Mouse (Mus musculus) erythroblast, adult 5-6 weeks (primary cell): ENCODE data around the gene Polr3b. TPM values are rescaled to one million over a fixed set of nuclear protein-coding genes. Genes with fewer than 3 reads are reported as not detected.

Experiments
- ATAC-seq: replicated peaks from 2 replicates; pipeline ENCODE4 v1.8.0; 2016; ENCODE audit warnings: moderate number of reproducible peaks, mild to moderate bottlenecking, moderate TSS enrichment, inconsistent platforms; ENCODE audit not compliant: poor library complexity, low FRiP score, severe bottlenecking
- total RNA-seq, 2 experiments: library from RNA; stranded (forward) in 1 of 2; stranded (reverse) in 1 of 2; fragments of 150-400 nt in 1 of 2; fragments of 200-764, 138-1000 nt in 1 of 2; gene quantifications; 2 replicates each; pipeline versions ENCODE4 v1.2.3 to v1.2.4; 2015 to 2017; ENCODE audit warnings: low replicate concordance in 2 of 2

Gene Polr3b
- total RNA-seq, 2 experiments from 2014 or later = 50.5 to 81.8 TPM

DNA sequence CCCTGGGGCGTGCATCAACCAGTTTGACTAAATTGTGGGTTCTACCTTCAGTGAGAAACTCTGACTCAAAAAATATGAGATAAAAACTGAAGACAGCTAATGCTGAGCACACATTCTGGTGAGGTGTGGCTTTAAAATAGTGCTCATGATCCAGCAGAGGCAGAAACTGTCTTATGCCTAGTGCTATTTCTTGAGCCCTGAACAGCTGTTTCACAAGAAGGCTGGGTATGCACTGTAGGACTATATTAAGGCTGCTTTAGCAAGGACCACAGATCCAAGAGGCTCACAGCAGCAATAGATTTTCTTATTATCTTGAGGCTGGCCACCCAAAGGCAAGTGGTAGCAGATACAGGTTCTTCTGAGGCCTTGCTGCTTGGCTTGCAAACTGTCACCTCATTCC, 80.0 kb downstream of the Polr3b start:
- ATAC-seq = no peak

DNA sequence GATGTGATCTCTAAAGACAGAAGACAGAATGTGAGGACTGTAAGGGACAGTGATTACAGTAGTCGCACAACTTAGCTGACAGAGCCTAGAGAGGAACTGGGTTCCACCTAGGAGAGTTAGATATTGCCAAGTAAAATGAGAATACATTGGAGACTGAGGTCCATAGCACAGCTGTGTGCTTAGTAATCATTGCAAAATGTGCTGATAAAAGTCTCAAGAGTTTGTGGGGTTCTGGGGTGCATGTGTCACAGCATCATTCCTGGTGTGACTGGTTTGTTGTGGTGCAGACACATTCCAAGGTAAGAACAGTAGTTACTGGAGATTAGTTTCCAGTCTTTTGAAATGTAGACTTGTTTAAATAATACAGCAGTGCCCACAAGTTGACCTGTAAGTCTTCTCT, 82.5 kb downstream of the Polr3b start:
- no peak for ATAC-seq

DNA sequence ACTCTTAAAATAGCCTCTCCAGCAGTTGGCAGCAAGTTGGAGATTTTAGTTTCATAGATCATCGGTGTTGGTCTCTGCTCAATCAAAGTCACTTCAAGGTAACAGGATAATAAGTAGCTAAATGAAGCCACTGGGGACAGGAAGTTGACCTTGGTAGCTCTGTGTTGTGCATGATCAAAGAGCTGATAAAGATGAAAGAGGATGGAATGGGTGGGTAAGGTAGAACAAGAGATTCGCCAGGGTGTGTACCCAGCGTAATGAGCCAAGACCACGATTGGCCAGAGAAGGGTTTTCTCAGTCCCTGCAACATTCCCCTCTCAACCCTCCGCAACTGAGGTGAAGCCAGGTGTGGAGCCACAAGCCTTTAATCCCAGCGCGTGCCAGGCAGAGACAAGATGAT, 83.1 kb downstream of the Polr3b start:
- no peak for ATAC-seq

DNA sequence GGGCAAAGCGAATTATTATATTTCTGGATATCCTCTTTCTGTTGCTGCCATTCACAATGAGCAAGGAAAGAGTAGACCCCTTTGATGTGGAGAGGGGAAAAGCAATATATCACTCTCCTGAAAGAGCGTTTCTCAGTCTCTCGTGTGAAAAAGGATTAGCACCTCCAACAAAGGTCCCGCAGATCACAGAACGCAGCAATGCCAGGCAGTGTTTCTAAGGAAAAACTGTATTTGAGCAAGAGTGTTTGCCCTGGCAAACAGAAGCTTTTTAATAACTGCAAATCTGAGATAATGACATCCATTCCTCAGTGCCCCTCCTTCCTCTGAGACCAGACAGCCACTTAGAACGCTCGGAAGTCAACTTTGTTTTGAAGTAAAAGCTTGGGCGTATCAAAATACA, 84.5 kb downstream of the Polr3b start:
- no peak for ATAC-seq

DNA sequence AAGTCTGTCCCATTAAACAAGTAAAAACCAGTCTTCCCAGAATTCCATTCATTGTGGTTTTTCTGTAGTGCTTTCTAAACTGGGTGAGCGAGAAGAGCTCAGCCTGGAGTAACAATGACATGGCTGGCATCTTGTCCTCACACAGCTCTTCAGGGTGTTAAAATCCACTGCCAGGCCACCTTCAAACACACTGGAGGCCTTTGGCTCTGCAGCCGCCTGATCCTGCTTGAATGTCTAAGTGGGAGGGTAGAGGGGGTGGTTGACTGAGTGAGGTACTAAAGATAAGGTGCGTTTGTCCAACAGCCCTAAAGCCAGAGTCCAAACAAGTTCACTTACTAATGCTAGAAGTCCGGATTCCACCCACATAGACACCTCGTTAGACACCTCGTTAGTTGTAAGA, 85.1 kb downstream of the Polr3b start:
- no peak for ATAC-seq

DNA sequence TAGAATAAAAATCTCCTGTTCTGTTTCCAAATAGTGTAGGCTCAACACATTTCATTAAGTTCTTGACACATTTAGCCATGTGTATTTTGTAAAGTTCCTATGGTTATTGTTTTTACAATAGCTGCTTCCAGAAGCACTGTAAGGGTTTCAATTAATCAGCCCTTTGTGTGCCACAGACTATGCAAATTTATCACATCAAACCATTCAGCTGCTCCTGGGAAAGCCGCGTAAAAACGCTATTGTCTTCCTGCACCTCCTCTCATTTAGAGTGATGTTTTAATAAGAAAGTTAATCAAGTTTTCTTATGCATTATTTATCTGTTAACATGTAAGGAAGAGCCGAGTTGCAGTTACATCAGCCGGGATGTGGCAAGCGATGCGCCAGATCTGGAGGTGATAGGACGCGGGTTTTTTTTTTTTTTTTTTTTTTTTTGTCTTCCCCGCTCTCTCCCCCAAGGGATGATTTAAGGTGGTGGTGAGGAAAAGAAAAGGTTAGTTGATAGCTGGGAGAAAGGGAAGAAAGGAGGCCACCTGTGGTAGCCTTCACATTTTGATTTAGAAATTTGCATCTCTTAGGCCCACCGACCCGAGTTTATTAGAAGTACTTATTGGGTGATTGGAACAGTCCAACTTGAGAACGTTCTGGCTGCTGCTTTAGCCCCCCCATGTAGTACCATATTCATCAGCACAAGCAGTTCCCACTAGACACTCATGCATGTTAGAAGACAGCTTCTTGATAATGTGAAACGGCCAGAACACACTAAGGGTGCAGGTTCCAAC, 85.8 kb downstream of the Polr3b start:
- ATAC-seq = no peak

DNA sequence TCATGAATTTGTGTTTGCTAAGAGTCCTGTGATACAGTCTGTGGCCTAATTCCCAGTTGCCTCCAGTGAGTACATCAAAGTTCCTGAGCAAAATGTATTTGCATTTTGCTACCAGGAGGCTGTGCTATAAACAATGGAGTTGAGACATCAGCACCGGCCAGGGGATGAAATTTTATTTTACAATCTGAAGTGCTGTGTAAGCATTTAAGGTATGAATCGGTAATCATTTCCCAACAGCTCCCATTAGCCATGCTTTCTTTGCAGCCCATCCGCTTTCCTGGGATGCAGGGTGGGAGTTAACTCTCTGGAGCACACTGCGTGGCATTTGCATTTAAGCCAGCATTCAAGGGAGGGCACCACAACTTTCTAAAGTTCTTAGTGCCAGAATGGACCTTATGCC, 88.1 kb downstream of the Polr3b start:
- ATAC-seq = no peak

DNA sequence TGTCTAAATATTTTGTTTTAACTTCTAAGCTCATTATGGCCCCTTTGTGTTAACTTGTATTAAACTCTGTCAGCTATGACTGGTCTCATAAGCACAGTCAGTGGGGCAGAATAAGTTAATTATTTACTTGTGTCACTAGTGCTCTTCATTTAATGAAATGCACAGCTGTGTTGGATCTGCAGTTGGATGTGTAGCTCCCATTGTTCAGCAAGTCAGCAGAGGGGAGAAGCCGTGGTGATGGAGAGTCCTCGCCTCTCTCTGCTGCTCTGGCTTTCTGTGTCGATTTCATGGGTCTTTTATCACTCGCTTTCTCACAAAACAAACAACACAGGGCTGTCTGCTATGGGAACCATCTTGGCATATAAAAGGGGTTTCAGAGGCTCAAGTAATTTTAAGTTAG, 88.7 kb downstream of the Polr3b start:
- no peak for ATAC-seq

DNA sequence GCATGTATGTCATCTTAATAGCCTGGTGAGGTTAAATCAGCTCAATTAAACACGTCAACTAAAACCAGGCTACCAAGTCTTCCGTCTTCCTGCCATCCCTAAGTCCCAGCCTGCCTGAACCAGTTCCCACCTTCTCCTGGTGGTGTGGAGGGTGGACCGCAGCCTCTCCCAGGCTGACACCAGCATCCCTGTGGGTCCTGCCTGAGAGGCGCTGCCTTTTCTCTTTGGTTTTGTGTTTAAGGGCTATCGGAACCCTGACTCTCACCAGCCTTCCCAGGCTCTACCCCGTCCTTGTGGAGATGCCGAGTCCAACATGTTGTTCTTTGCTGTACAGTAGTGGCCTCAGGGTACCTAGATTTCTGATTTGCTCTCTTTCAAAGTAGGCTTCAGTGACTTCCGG, 89.4 kb downstream of the Polr3b start:
- no peak for ATAC-seq

DNA sequence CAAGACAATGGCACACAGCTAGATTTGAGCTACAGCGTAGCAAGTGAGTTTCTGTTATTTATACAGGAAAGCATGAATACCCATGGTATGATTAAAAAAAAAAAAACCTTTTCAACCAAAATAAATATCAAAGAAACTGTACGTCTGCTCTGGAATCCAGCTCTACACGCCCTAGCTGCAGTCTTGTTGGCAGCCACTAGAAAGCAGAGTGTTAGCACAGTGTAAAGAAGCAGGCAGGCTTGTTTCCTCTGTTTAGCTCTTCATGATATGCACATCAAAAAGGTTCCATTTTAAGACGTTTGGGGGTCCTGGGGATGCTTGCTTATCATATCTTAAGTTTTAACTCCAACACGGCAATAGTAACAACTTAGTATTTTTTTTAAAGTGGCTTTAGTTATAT, 89.8 kb downstream of the Polr3b start:
- ATAC-seq = no peak

DNA sequence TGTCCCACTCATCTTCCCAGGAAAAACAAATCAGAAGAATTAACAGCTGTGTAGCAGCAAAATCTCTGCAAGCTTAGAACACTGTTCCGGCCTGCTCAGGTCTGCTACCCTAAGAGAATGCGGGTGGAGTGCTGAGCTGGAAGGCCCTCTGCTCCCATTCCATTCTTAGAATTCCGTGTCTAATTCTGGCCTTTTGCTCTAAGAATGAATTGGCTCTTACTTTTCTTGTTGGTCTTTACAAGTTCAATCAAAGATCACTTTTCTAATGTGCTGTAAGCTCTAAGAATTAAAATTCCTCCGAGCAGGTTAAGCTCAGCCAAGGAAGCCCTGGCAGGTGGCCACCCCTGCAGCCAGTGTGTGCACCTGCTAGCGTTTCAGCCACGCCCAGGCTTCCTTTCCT, 90.4 kb downstream of the Polr3b start:
- no peak for ATAC-seq

DNA sequence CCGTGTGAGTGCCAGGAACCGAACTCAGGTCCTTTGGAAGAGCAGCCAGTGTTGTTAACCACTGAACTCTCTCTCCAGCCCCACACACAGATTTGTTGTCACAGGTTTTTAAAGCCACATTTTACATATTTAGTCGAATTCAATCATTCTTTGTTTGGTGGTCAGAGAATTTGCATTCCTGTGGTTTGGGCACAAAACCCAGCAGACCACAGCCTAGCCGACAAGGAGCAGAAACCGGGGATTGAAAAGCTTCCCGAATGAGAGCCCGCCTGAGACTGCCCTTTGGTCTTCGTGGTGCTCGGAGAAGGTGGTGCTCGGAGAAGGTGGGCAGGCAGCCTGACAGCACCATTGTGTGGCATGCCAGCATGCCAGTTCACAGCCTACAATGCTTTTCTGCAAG, 91.0 kb downstream of the Polr3b start:
- ATAC-seq = no peak

DNA sequence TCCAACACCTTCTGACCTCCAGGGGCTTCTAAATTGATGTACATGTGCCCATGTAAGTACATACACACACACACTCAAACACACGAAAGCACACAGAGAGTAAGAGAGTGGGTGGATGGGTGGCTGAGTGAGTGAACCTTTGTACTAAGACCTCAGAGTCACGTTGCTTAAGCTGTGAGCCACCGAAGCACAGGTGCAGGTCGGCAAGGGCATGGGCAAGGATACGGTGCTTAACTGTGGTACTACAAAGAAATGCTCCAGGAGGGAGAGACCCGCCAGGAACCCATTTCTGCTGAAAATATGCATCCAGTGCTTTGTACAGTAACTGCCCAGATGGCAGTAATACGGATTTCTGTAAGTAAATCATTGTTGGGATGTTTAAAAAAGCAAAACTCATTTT, 93.5 kb downstream of the Polr3b start:
- ATAC-seq = no peak

DNA sequence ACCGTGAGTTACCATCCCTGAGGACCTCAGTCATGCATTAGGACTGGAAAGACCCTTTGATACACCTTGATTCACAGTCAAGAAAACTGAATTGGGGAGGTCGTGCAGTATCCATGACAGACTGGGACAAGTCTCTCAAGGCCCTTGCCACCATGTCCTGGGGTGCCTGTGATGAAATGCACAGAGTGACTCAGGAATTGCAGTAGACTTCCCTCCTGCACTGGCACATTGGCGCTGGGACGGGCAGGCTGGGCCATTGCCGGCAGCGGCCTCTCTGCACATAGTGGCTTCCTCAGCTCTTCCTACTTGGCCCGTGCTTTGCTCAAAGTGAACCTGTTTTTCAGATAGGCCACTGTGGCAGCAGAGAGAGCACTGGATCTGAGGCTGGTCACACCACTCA, 94.5 kb downstream of the Polr3b start:
- ATAC-seq = no peak

DNA sequence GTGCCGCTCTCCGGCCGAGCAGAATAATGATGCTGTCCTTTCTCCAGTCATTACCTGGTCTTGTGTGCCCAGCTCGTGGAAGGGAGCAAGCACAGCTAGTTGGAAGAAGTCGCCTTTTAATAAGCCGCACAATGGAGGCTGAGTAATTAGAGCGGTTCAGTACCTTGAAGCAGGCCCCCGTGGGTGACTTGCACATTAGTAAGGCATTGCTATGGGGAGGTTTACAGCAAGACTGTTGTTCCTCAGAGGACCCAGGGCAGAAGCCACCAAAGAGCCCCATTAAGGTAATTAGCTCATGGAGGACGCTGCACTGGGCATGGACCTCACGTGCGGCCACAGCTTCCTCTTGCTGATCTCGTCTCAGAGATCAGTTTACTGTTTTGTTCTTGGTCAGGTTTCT, 100.6 kb downstream of the Polr3b start:
- ATAC-seq = no peak

DNA sequence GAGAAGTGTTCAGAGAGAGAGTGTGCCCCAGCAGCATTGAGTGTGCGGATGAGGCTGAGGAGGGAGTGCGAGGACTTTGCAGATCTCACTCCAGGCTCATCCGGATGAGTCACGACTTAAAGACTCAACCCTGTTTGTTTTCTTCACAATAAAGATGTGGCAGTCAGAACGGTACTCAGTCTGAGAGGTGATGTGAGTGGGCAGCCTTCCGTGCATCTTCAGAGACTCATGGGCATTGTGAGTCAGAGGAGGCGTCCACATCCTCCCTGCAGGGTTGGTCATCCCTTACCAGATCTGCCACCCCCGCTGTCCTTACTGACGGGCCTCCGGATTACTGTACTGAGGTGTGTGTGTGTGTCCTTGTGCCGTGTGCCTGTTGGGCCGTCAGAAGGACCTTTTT, 104.9 kb downstream of the Polr3b start:
- no peak for ATAC-seq

DNA sequence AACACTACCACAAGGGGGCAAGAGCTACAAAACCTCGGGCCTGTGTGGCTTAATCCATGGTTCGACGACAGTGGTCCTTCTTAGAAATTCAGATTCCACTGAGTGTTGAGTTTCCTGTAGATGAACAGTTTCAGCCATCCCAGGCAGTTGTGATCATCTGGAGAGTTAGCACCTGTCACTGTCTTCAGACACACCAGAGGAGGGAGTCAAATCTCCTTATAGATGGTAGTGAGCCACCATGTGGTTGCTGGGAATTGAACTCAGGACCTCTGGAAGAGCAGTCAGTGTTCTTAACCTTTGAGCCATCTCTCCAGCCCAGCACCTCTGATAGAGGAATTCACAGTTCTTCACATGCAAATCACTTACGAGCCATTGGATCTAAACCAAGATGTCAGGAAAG, 105.7 kb downstream of the Polr3b start:
- no peak for ATAC-seq

DNA sequence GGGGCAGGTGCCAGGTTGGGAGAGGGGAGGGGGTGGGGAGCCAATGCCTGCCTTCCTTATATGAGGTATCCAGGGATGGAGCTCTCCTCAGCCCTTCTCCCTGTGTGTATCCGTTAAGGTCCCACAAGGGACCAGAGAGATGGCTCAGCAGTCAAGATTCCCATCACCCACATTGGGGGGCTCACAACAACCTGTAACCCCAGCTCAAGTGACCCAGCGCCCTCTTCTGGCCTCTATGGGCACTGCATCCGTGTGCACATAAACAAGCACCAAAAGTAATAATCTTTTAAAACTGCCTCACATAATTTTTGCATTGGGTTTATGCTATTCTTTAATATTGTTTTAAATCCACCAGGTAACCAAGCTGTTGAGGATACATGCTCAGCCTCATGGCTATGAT, 108.0 kb downstream of the Polr3b start:
- ATAC-seq = 0 out of 2 replicates have a peak, but pooled peaks have one; percentile 48

DNA sequence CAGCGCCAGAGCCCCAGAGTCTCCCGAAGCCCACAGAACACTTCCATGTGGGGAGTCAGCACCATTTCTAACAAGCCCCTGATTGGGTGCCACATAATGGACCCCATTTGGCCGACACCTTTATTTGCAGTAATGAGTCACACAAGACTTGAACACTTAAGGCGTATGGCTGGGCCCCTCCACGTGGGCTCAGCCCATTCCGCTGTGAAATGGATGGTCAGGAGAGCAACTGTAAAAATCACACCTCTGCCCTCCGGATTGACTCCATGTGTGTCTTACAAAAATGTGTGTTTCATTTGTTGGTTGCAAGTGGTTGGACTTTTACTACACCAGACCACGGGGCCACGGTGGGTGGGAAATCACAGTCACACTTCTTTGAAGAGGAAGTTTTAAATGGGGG, 108.9 kb downstream of the Polr3b start:
- ATAC-seq = no peak

DNA sequence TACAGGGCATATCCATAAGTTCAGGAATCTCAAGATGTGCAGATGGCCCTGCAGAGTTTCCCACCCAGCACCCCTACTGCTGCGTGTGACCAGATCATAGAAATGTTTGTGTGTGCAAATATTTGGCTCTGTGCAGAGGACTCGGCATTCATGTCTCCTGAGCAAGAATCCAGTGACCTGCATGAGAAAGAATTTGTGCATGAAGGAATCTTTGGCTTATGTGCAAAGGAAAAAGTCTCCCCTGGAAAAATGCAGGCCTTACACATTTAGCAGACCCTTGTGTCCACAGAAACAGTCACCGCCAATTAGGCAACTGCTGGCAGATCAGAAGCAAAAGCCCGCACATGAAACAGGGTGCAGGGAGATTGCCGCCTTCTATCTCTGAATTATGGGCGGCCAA, 111.4 kb downstream of the Polr3b start:
- ATAC-seq = no peak

DNA sequence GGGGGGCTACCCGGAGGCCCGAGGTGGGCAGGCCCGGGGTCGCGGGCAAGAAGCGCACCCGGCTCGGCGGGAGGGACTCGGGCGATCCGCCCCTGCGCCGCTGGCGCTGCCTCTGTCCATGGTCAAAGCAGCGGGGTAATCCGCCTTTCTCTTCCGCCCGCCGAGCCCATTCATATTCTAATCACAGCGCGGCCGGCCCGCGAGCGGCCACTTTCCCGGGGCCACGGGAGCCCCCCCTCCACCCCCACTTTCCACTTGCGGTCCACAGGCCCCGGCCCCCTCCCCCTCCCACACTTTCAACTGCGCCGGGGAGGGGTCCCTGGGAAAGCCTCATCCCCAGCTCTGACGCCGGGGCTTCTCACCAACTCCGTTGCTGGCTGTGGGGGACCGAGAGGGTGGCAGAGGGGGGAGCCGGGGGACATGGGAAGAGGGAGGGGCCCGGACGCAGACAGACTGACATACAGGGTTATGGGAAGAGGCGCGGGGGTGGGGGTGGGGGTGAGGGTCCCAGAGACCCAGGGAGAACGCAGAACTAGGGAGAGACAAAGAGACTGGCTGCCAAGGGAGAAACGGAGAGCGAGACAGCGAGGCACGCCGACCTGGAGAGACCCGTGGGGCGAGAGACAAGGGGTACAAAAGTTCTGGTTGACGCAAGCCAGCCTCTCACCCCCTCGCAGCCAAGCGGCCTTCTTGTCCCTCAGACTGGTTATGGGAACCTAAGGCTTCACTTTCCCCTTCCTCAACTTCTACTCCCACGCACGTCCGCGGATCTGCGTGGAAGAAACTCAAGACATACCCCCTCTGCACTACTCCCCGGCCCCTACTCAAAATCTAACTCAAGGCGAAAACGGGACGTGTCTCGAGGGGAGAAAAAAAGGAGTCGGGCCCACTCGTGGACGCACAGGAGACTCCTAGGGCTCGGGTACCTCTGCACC, 133.0 kb downstream of the Polr3b start:
- no peak for ATAC-seq
